Mouse (Mus musculus): ENCODE results near the gene Cyp4a14.

- no peak for TF ChIP-seq CTCF (IDR thresholded peaks at IDR 0.05; ENCODE audit: low read depth)
- no peak for TF ChIP-seq EP300 (IDR thresholded peaks at IDR 0.05; ENCODE audit: low read depth)
Observed at GRCm38 (mm10) chr4:115481006-115481652, 14.8 kb downstream of the Cyp4a14 start.

Data from heart, postnatal 0 days (tissue).